Mouse (Mus musculus) duodenum, adult 2 months (tissue): ENCODE measurements around the gene Gm21778. TPM values are rescaled to one million over a fixed set of nuclear protein-coding genes. Genes with fewer than 3 reads are reported as not detected.

Experiments
- polyA plus RNA-seq: library from polyadenylated mRNA; depleted of rRNA; stranded (reverse); fragments of >200 nt; gene quantifications from 2 replicates; pipeline ENCODE4 v1.2.3, GENCODE M21; 2012; ENCODE audit warnings: low replicate concordance; rRNA removed

Gene Gm21778
- polyA plus RNA-seq, result not detected in 2 replicates

GRCm38 (mm10) chrY:5942160-5942559 is at the start of gene Gm21778:
Gene Gm21778 (plus strand): TSS chrY:5942460.

Other genes with a start within 250 kb of the Gm21778 start
- gene Gm20914, start 216.5 kb upstream of the Gm21778 start, polyA plus RNA-seq, result not detected in 2 replicates
- gene Gm28171, start 149.1 kb upstream of the Gm21778 start, polyA plus RNA-seq, result not detected in 2 replicates